Comparison of ENCODE assay signal across 16 mouse cellular contexts in the genomic region with DNA sequence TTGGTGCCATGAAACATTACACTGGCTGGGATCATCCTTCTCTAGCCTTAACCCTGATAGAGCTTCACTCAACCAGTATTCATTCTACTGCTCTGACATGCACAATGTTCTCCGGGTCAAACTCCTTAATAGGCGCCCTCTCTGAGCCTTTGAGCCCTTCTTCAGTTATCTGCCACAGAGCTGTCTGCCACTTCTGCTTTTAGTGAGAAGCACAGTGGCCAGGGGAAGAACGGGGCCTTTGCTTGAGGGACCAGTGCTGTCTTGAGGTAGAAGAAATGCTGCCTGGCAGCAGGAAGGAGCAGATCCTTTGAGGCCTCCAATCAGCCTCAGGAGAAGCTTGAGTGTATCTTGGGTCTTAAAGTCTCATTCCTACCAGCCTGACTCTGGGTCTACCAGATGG.
"Had no signal": no experiment of that assay in that cellular context is flagged by ENCODE, and none has a peak within 500 bp of the region (broad histone marks: within the 10 kb centered on the region; RNA-seq: fewer than 3 reads in every experiment).

No protein-coding gene starts in this region.

- H3K36me3 ChIP-seq: limb, embryonic 15.5 days; midbrain, embryonic 13.5 days; neural tube, embryonic 15.5 days had no signal

- DNase-seq: kidney, adult 11 months; kidney, adult 9 months; kidney, postnatal 36 days; layer of hippocampus, adult 9-11 months; layer of hippocampus, postnatal 36 days; lung, adult 18-20 months; lung, postnatal 36 days; right cerebral cortex, adult 18-20 months; right cerebral cortex, postnatal 25 days had no signal

- ATAC-seq: midbrain, embryonic 13.5 days had no signal

- H3K4me1 ChIP-seq: limb, embryonic 15.5 days; megakaryocyte, embryonic 14.5 days; midbrain, embryonic 13.5 days; neural tube, embryonic 15.5 days had no signal

- H3K9me3 ChIP-seq: limb, embryonic 15.5 days; megakaryocyte, embryonic 14.5 days; midbrain, embryonic 13.5 days; neural tube, embryonic 15.5 days had no signal

- H3K4me3 ChIP-seq: limb, embryonic 15.5 days; megakaryocyte, embryonic 14.5 days; midbrain, embryonic 13.5 days; myocyte; neural tube, embryonic 15.5 days had no signal

- H3K27me3 ChIP-seq: limb, embryonic 15.5 days; midbrain, embryonic 13.5 days; neural tube, embryonic 15.5 days had no signal

- H3K27ac ChIP-seq: kidney, postnatal 0 days; limb, embryonic 15.5 days; liver, embryonic 14.5 days; midbrain, embryonic 13.5 days; neural tube, embryonic 15.5 days had no signal

- H3K9ac ChIP-seq: limb, embryonic 15.5 days; liver, embryonic 14.5 days; midbrain, embryonic 13.5 days; neural tube, embryonic 15.5 days had no signal
